Mouse (Mus musculus): ENCODE results near the gene Gm5538.
A peak's percentile ranks its signal among the peaks of the same experiment; 100 is the strongest.

The Gm5538 gene

GRCm38 (mm10) chr3:59729490-59729889, at the start of gene Gm5538:
Gene Gm5538, plus strand, starts transcription at chr3:59729790.
- no peak for DNase-seq (ENCODE audit: low read depth in 2 of 2, low spot score in 2 of 2)

GRCm38 (mm10) chr3:59697391-59697790, 32.2 kb upstream of the Gm5538 start:
- peak in 1 of 2 experiments; percentile 19 for DNase-seq (ENCODE audit: low read depth in 2 of 2, low spot score in 2 of 2)

GRCm38 (mm10) chr3:59702614-59703110, 26.9 kb upstream of the Gm5538 start:
- DNase-seq (ENCODE audit: low read depth in 2 of 2, low spot score in 2 of 2): peak in 1 of 2 experiments; percentile 30

GRCm38 (mm10) chr3:59739866-59740265, 10.3 kb downstream of the Gm5538 start:
- no peak for DNase-seq (ENCODE audit: low read depth in 2 of 2, low spot score in 2 of 2)

GRCm38 (mm10) chr3:59744181-59744580, 14.6 kb downstream of the Gm5538 start:
- peak; percentile 18 to 46 for DNase-seq (ENCODE audit: low read depth in 2 of 2, low spot score in 2 of 2)

Data from CD8-positive naive resting alpha-beta T cell, adult 2 months (primary cell).